Comparison of ENCODE assay signal across 9 mouse cellular contexts in the genomic region with DNA sequence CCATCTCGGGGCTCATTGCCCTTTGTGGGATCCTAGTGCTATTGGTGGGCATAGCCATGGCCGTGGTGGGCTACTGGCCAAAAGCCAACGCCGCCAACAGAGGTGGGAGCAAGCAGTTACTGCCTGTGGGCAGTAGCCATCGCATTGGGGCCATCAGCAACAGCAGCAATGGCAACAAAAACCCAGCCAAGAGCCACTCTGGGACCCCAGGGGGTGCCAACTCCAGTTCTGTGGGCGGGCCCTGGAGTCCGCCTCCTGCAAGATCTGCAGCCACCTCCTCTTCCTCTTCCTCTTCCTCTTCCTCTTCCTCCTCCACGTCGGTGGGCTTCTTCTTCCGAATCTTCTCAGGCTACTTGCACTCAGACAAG. TPM values are rescaled to one million over a fixed set of nuclear protein-coding genes. Genes with fewer than 3 reads are reported as not detected.
A peak's percentile ranks its signal among the peaks of the same experiment; 100 is the strongest.
DNase-seq lines count a peak whose midpoint lies in the region; ATAC-seq and TF ChIP-seq lines count a peak whose summit lies in the region.
"Had no signal": no experiment of that assay in that cellular context is flagged by ENCODE, and none has a peak within 500 bp of the region (broad histone marks: within the 10 kb centered on the region; RNA-seq: fewer than 3 reads in every experiment).

No protein-coding gene starts in this region.

- H3K27ac ChIP-seq in heart, embryonic 13.5 days (replicated peaks): no peak overlapping the region
- no peak overlapping the region for H3K27ac ChIP-seq in ES-E14 (ENCODE audit: insufficient read depth, low read depth, low read length, poor library complexity, severe bottlenecking)
- H3K27ac ChIP-seq in forebrain, embryonic 13.5 days: no peak overlapping the region
- H3K27ac ChIP-seq in liver, embryonic 13.5 days: no peak overlapping the region
- H3K27ac ChIP-seq: macrophage had no signal

- H3K4me3 ChIP-seq in heart, embryonic 13.5 days: peak overlapping the region; percentile 65
- peak overlapping the region; percentile 42 to 55; a peak in 2 of 4 replicates for H3K4me3 ChIP-seq in ES-E14 (ENCODE audit: insufficient read depth in 1 of 2, low read depth in 1 of 2, low read length in 2 of 2, poor library complexity in 1 of 2, severe bottlenecking in 1 of 2)
- H3K4me3 ChIP-seq in forebrain, embryonic 13.5 days: peak overlapping the region; percentile 57
- H3K4me3 ChIP-seq in liver, embryonic 13.5 days (replicated peaks): peak overlapping the region; percentile 39; the same call in 1 of the 2 replicates

- 11% methylated on average over 10 of the region's 10 CpGs for WGBS in heart, embryonic 13.5 days
- 19% methylated on average over 10 of the region's 10 CpGs for WGBS in forebrain, embryonic 13.5 days
- 5% methylated on average over 10 of the region's 10 CpGs for WGBS in liver, embryonic 13.5 days (ENCODE audit: insufficient replicate concordance)

- peaks cover 39% of the 10 kb centered on the region for H3K4me1 ChIP-seq in heart, embryonic 13.5 days
- H3K4me1 ChIP-seq in ES-E14 (ENCODE audit: control insufficient read depth in 2 of 2, insufficient read depth in 2 of 2, low read length in 2 of 2, poor library complexity in 1 of 2): no peaks in the 10 kb centered on the region
- H3K4me1 ChIP-seq in forebrain, embryonic 13.5 days: peaks cover 41% of the 10 kb centered on the region
- peaks cover 6% of the 10 kb centered on the region; the same call in 1 of the 2 replicates for H3K4me1 ChIP-seq in liver, embryonic 13.5 days (replicated peaks)

- H3K4me2 ChIP-seq in heart, embryonic 13.5 days: peak overlapping the region; percentile 98
- peak overlapping the region; percentile 98 for H3K4me2 ChIP-seq in forebrain, embryonic 13.5 days
- peak overlapping the region; percentile 61 for H3K4me2 ChIP-seq in liver, embryonic 13.5 days

- H3K9me3 ChIP-seq in heart, embryonic 13.5 days: no peaks in the 10 kb centered on the region
- no peaks in the 10 kb centered on the region for H3K9me3 ChIP-seq in ES-E14 (ENCODE audit: control insufficient read depth, insufficient read depth, low read depth, low read length)
- no peaks in the 10 kb centered on the region for H3K9me3 ChIP-seq in forebrain, embryonic 13.5 days (replicated peaks)
- no peaks in the 10 kb centered on the region for H3K9me3 ChIP-seq in liver, embryonic 13.5 days (replicated peaks)

- peaks cover 92% of the 10 kb centered on the region for H3K27me3 ChIP-seq in heart, embryonic 13.5 days (replicated peaks)
- H3K27me3 ChIP-seq in forebrain, embryonic 13.5 days: peaks cover 32% of the 10 kb centered on the region
- H3K27me3 ChIP-seq in liver, embryonic 13.5 days: peaks cover 73% of the 10 kb centered on the region

- in situ Hi-C loops in ES-E14 (cut with MboI; ENCODE audit: low sequenced_read_pairs in 2 of 2, unreplicated experiment in 2 of 2): loop anchor here in 1 of 2 experiments (25.0 kb wide), 1 partner anchor 928 kb away; no protein-coding TSS in a partner anchor

- intact Hi-C loops in heart, postnatal 25 days (cut with DNase I): no loop called here

- no peak for DNase-seq in heart, postnatal 25 days (ENCODE audit: low spot score)
- no peak for DNase-seq in ES-E14 (ENCODE audit: low read depth, low spot score)
- DNase-seq in liver, embryonic 13.5 days: no peak
- no peak for DNase-seq in thymus, postnatal 0 days (ENCODE audit: low spot score)
- DNase-seq in thymus, postnatal 36 days: no peak
- DNase-seq in layer of hippocampus, adult 9-10 months (ENCODE audit: low spot score): no peak

- H3K9ac ChIP-seq in heart, embryonic 13.5 days: peak overlapping the region; percentile 76; the same call in 1 of the 2 replicates
- H3K9ac ChIP-seq in ES-E14 (ENCODE audit: insufficient read depth, low read depth, low read length, poor library complexity, severe bottlenecking): no peak overlapping the region
- H3K9ac ChIP-seq in forebrain, embryonic 13.5 days: peak overlapping the region; percentile 74; the same call in 1 of the 2 replicates
- no peak overlapping the region for H3K9ac ChIP-seq in liver, embryonic 13.5 days

- no peaks in the 10 kb centered on the region for H3K36me3 ChIP-seq in heart, embryonic 13.5 days
- no peaks in the 10 kb centered on the region for H3K36me3 ChIP-seq in ES-E14 (ENCODE audit: control insufficient read depth, insufficient read depth, low read length, poor library complexity, severe bottlenecking)
- H3K36me3 ChIP-seq in forebrain, embryonic 13.5 days (ENCODE audit: poor library complexity, severe bottlenecking): no peaks in the 10 kb centered on the region
- no peaks in the 10 kb centered on the region for H3K36me3 ChIP-seq in liver, embryonic 13.5 days

- no peak for ATAC-seq in heart, embryonic 13.5 days (ENCODE audit: extremely low read depth, insufficient number of reproducible peaks, low FRiP score, low TSS enrichment)
- no peak for ATAC-seq in forebrain, embryonic 13.5 days
- ATAC-seq in liver, embryonic 13.5 days (ENCODE audit: low read depth): no peak

TF ChIP-seq in ES-E14, 5 proteins besides CTCF, POLR2A, EP300 and RAD21:
- no peak for TF ChIP-seq ZC3H11A (IDR thresholded peaks at IDR 0.05; ENCODE audit: borderline replicate concordance, low read depth, low read length)
- no peak for TF ChIP-seq MAFK (IDR thresholded peaks at IDR 0.05; ENCODE audit: insufficient read depth, low read depth, low read length)
- no peak for TF ChIP-seq HCFC1 (IDR thresholded peaks at IDR 0.05; ENCODE audit: borderline replicate concordance, insufficient read depth, low read length)
- TF ChIP-seq CHD2 (IDR thresholded peaks at IDR 0.05; ENCODE audit: low read depth, low read length): no peak
- no peak for TF ChIP-seq ZNF384 (IDR thresholded peaks at IDR 0.05; ENCODE audit: low read depth, low read length)

RNA-seq across cellular contexts. Expression of a gene that starts 14.1 kb away (rescaled TPM):
- polyA plus RNA-seq in heart, embryonic 13.5 days (2015; fragmentation: Nextera tagmentation; extraction: Ambion mirVana): 0.04 and 0.09 TPM in 2 replicates
- not detected for total RNA-seq in heart, postnatal 25 days (2021)
- total RNA-seq in ES-E14 (2012; rRNA removed): 0.21 and 0.36 TPM in 2 replicates
- 1.3 and 1.5 TPM in 2 replicates for polyA plus RNA-seq in forebrain, embryonic 13.5 days (2015; fragmentation: Nextera tagmentation; extraction: Ambion mirVana)
- polyA plus RNA-seq in liver, embryonic 13.5 days (2015; fragmentation: Nextera tagmentation; extraction: Ambion mirVana): 0.08 TPM in 1 of 2 replicates, not detected in the other
- not detected in 2 replicates for polyA plus RNA-seq in thymus, postnatal 0 days (2015; fragmentation: Nextera tagmentation; extraction: Ambion mirVana)
- polyA plus RNA-seq: macrophage had no signal

Comparison
In these comparisons a context has a peak if more than half of its experiments do, and no peak if none do; other contexts are left out.
1. H3K9ac ChIP-seq: peak in heart, embryonic 13.5 days (single experiment) and forebrain, embryonic 13.5 days (single experiment); none in ES-E14 (single experiment) and liver, embryonic 13.5 days (single experiment).
2. Peak in every context shown above with its lines, with median percentiles within 50 percentile points of each other: H3K4me2 ChIP-seq and H3K4me3 ChIP-seq.